Mouse (Mus musculus): Measurements from ENCODE around the gene Meis1. TPM values are rescaled to one million over a fixed set of nuclear protein-coding genes. Genes with fewer than 3 reads are reported as not detected.

The Meis1 gene
- polyA plus RNA-seq, 1 experiment from 2014 or later, result 69.8 TPM

GRCm38 (mm10) chr11:19005913-19006693 lies 12.7 kb downstream of the Meis1 start:
- Histone ChIP-seq H3K9me3 (ENCODE audit: control insufficient read depth, low read length) (no peaks in the 10 kb centered on the region), H3K4me3 (ENCODE audit: low read depth, low read length) (no peak overlapping the region), H3K4me2 (ENCODE audit: low read depth, severe bottlenecking) (no peak overlapping the region), H3K36me3 (ENCODE audit: control insufficient read depth, insufficient read depth, low read length) (no peaks in the 10 kb centered on the region), H3K27me3 (ENCODE audit: control insufficient read depth, insufficient read depth, low read length) (peaks cover 20% of the 10 kb centered on the region), H3K9ac (ENCODE audit: low read length) (no peak overlapping the region), H3K27ac (replicated peaks; ENCODE audit: low read depth, low read length) (no peak overlapping the region), H3K4me1 (ENCODE audit: control insufficient read depth, insufficient read depth, low read length) (peaks cover 8% of the 10 kb centered on the region; the same call in 1 of the 2 replicates)
- no peak for DNase-seq (ENCODE audit: low spot score)
- WGBS, result 60% methylated on average over 3 of the region's 3 CpGs
- ATAC-seq (ENCODE audit: insufficient number of reproducible peaks, low FRiP score, low TSS enrichment, low read depth), result no peak

- Histone ChIP-seq H3K9ac (ENCODE audit: low read length) (no peak overlapping the region), H3K27ac (replicated peaks; ENCODE audit: low read depth, low read length) (no peak overlapping the region), H3K36me3 (ENCODE audit: control insufficient read depth, insufficient read depth, low read length) (peaks cover 1% of the 10 kb centered on the region; the same call in 1 of the 2 replicates), H3K4me3 (ENCODE audit: low read depth, low read length) (no peak overlapping the region), H3K4me2 (ENCODE audit: low read depth, severe bottlenecking) (no peak overlapping the region), H3K4me1 (ENCODE audit: control insufficient read depth, insufficient read depth, low read length) (peaks cover 8% of the 10 kb centered on the region; the same call in 1 of the 2 replicates), H3K9me3 (ENCODE audit: control insufficient read depth, low read length) (no peaks in the 10 kb centered on the region), H3K27me3 (ENCODE audit: control insufficient read depth, insufficient read depth, low read length) (peaks cover 18% of the 10 kb centered on the region)
- no peak for ATAC-seq (ENCODE audit: insufficient number of reproducible peaks, low FRiP score, low TSS enrichment, low read depth)
- 81% methylated on average over 9 of the region's 9 CpGs for WGBS
- DNase-seq (ENCODE audit: low spot score), result no peak
Measured at GRCm38 (mm10) chr11:19005007-19005912, 13.5 kb downstream of the Meis1 start.

GRCm38 (mm10) chr11:19003066-19003465 lies 15.7 kb downstream of the Meis1 start:
- no peak for ATAC-seq (ENCODE audit: insufficient number of reproducible peaks, low FRiP score, low TSS enrichment, low read depth)
- WGBS, result 75% methylated on average over 5 of the region's 5 CpGs
- H3K4me1 ChIP-seq (ENCODE audit: control insufficient read depth, insufficient read depth, low read length), result peaks cover 3% of the 10 kb centered on the region; the same call in 1 of the 2 replicates
- no peak overlapping the region for H3K4me2 ChIP-seq (ENCODE audit: low read depth, severe bottlenecking)
- H3K9ac ChIP-seq (ENCODE audit: low read length), result no peak overlapping the region
- H3K27me3 ChIP-seq (ENCODE audit: control insufficient read depth, insufficient read depth, low read length), result peaks cover 6% of the 10 kb centered on the region; the same call in 1 of the 2 replicates
- no peak overlapping the region for H3K27ac ChIP-seq (replicated peaks; ENCODE audit: low read depth, low read length)
- no peaks in the 10 kb centered on the region for H3K9me3 ChIP-seq (ENCODE audit: control insufficient read depth, low read length)
- H3K4me3 ChIP-seq (ENCODE audit: low read depth, low read length), result no peak overlapping the region
- peaks cover 2% of the 10 kb centered on the region; the same call in 1 of the 2 replicates for H3K36me3 ChIP-seq (ENCODE audit: control insufficient read depth, insufficient read depth, low read length)
- DNase-seq (ENCODE audit: low spot score), result no peak

GRCm38 (mm10) chr11:18996767-18997166 lies 22.0 kb downstream of the Meis1 start:
- no peak overlapping the region for H3K9ac ChIP-seq (ENCODE audit: low read length)
- H3K4me3 ChIP-seq (ENCODE audit: low read depth, low read length), result no peak overlapping the region
- H3K4me2 ChIP-seq (ENCODE audit: low read depth, severe bottlenecking), result no peak overlapping the region
- no peaks in the 10 kb centered on the region for H3K27me3 ChIP-seq (ENCODE audit: control insufficient read depth, insufficient read depth, low read length)
- no peaks in the 10 kb centered on the region for H3K4me1 ChIP-seq (ENCODE audit: control insufficient read depth, insufficient read depth, low read length)
- DNase-seq (ENCODE audit: low spot score) (no peak), ATAC-seq (ENCODE audit: insufficient number of reproducible peaks, low FRiP score, low TSS enrichment, low read depth) (no peak)
- no peaks in the 10 kb centered on the region for H3K9me3 ChIP-seq (ENCODE audit: control insufficient read depth, low read length)
- H3K27ac ChIP-seq (replicated peaks; ENCODE audit: low read depth, low read length), result no peak overlapping the region
- H3K36me3 ChIP-seq (ENCODE audit: control insufficient read depth, insufficient read depth, low read length), result peaks cover 2% of the 10 kb centered on the region; the same call in 1 of the 2 replicates
- WGBS, result 96% methylated on average over 4 of the region's 4 CpGs

GRCm38 (mm10) chr11:18996289-18996688 lies 22.5 kb downstream of the Meis1 start:
- no peak overlapping the region for H3K9ac ChIP-seq (ENCODE audit: low read length)
- DNase-seq (ENCODE audit: low spot score), result no peak
- H3K27me3 ChIP-seq (ENCODE audit: control insufficient read depth, insufficient read depth, low read length), result no peaks in the 10 kb centered on the region
- H3K4me3 ChIP-seq (ENCODE audit: low read depth, low read length), result no peak overlapping the region
- WGBS, result 97% methylated on average over 2 of the region's 2 CpGs
- H3K9me3 ChIP-seq (ENCODE audit: control insufficient read depth, low read length), result no peaks in the 10 kb centered on the region
- peaks cover 2% of the 10 kb centered on the region; the same call in 1 of the 2 replicates for H3K36me3 ChIP-seq (ENCODE audit: control insufficient read depth, insufficient read depth, low read length)
- H3K27ac ChIP-seq (replicated peaks; ENCODE audit: low read depth, low read length), result no peak overlapping the region
- no peak overlapping the region for H3K4me2 ChIP-seq (ENCODE audit: low read depth, severe bottlenecking)
- H3K4me1 ChIP-seq (ENCODE audit: control insufficient read depth, insufficient read depth, low read length), result no peaks in the 10 kb centered on the region
- ATAC-seq (ENCODE audit: insufficient number of reproducible peaks, low FRiP score, low TSS enrichment, low read depth), result no peak

GRCm38 (mm10) chr11:18992796-18993195 lies 26.0 kb downstream of the Meis1 start:
- no peak for DNase-seq (ENCODE audit: low spot score)
- no peaks in the 10 kb centered on the region for H3K4me1 ChIP-seq (ENCODE audit: control insufficient read depth, insufficient read depth, low read length)
- no peaks in the 10 kb centered on the region; the same call in 1 of the 2 replicates for H3K36me3 ChIP-seq (ENCODE audit: control insufficient read depth, insufficient read depth, low read length)

GRCm38 (mm10) chr11:18990244-18990677 lies 28.5 kb downstream of the Meis1 start:
- no peak overlapping the region for H3K4me2 ChIP-seq (ENCODE audit: low read depth, severe bottlenecking)
- no peaks in the 10 kb centered on the region for H3K4me1 ChIP-seq (ENCODE audit: control insufficient read depth, insufficient read depth, low read length)
- H3K9me3 ChIP-seq (ENCODE audit: control insufficient read depth, low read length), result no peaks in the 10 kb centered on the region
- H3K36me3 ChIP-seq (ENCODE audit: control insufficient read depth, insufficient read depth, low read length), result no peaks in the 10 kb centered on the region; the same call in 1 of the 2 replicates
- no peak overlapping the region for H3K27ac ChIP-seq (replicated peaks; ENCODE audit: low read depth, low read length)
- no peak overlapping the region for H3K4me3 ChIP-seq (ENCODE audit: low read depth, low read length)
- no peak for ATAC-seq (ENCODE audit: insufficient number of reproducible peaks, low FRiP score, low TSS enrichment, low read depth)
- WGBS, result 87% methylated on average over 6 of the region's 6 CpGs
- H3K9ac ChIP-seq (ENCODE audit: low read length), result no peak overlapping the region
- no peak for DNase-seq (ENCODE audit: low spot score)
- no peaks in the 10 kb centered on the region for H3K27me3 ChIP-seq (ENCODE audit: control insufficient read depth, insufficient read depth, low read length)

More at GRCm38 (mm10) chr11:18992796-18993195, 26.0 kb downstream of the Meis1 start:
- no peak overlapping the region for H3K4me3 ChIP-seq (ENCODE audit: low read depth, low read length)
- no peak overlapping the region for H3K9ac ChIP-seq (ENCODE audit: low read length)
- no peaks in the 10 kb centered on the region for H3K9me3 ChIP-seq (ENCODE audit: control insufficient read depth, low read length)
- H3K27me3 ChIP-seq (ENCODE audit: control insufficient read depth, insufficient read depth, low read length), result no peaks in the 10 kb centered on the region
- no peak overlapping the region for H3K4me2 ChIP-seq (ENCODE audit: low read depth, severe bottlenecking)
- WGBS, result 76% methylated on average over 6 of the region's 6 CpGs
- ATAC-seq (ENCODE audit: insufficient number of reproducible peaks, low FRiP score, low TSS enrichment, low read depth), result no peak
- H3K27ac ChIP-seq (replicated peaks; ENCODE audit: low read depth, low read length), result no peak overlapping the region

GRCm38 (mm10) chr11:18989669-18990243 lies 29.0 kb downstream of the Meis1 start:
- ATAC-seq (ENCODE audit: insufficient number of reproducible peaks, low FRiP score, low TSS enrichment, low read depth) (no peak), DNase-seq (ENCODE audit: low spot score) (no peak)
- H3K4me2 ChIP-seq (ENCODE audit: low read depth, severe bottlenecking), result no peak overlapping the region
- H3K27me3 ChIP-seq (ENCODE audit: control insufficient read depth, insufficient read depth, low read length), result no peaks in the 10 kb centered on the region
- H3K9ac ChIP-seq (ENCODE audit: low read length), result no peak overlapping the region
- no peak overlapping the region for H3K4me3 ChIP-seq (ENCODE audit: low read depth, low read length)
- H3K27ac ChIP-seq (replicated peaks; ENCODE audit: low read depth, low read length), result no peak overlapping the region
- H3K36me3 ChIP-seq (ENCODE audit: control insufficient read depth, insufficient read depth, low read length), result no peaks in the 10 kb centered on the region; the same call in 1 of the 2 replicates
- WGBS, result 71% methylated on average over 6 of the region's 6 CpGs
- H3K9me3 ChIP-seq (ENCODE audit: control insufficient read depth, low read length), result no peaks in the 10 kb centered on the region
- H3K4me1 ChIP-seq (ENCODE audit: control insufficient read depth, insufficient read depth, low read length), result no peaks in the 10 kb centered on the region
